Mouse (Mus musculus): ENCODE results near the gene Ptprj. TPM values are rescaled to one million over a fixed set of nuclear protein-coding genes. Genes with fewer than 3 reads are reported as not detected.
"Not testable (repeated sequence)": the region's sequence is repeated elsewhere in the genome, so short reads cannot be mapped to it uniquely, and the experiment has no call there.

The Ptprj gene
- polyA plus RNA-seq, 1 experiment from 2014 or later = 3.7 TPM

DNA sequence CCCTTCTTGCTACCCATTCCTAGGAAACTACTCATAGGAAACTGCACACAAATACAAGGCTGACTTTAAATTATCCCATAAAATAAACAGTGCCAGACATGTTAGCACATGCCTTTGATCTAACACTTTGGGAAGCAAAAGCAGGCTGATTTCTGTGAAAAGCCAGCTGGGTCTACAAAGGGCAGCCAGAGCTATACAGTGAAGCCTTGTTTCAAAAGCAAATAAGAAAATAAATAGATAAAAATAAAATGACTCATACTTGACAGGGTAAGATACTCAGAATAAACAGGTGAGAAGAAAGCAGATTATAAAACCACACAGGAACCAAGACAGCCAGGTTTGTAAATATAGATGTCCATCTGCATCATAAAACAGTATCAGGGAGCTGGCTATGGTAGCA is 118.2 kb downstream of the Ptprj start:
- no peak overlapping the region for H3K4me2 ChIP-seq (replicated peaks)
- H3K4me1 ChIP-seq = no peaks in the 10 kb centered on the region
- no peaks in the 10 kb centered on the region for H3K27me3 ChIP-seq
- H3K4me3 ChIP-seq = no peak overlapping the region
- H3K9me3 ChIP-seq = no peaks in the 10 kb centered on the region
- peaks cover 12% of the 10 kb centered on the region for H3K36me3 ChIP-seq
- ATAC-seq (replicated peaks) = no peak
- no peak overlapping the region for H3K27ac ChIP-seq (replicated peaks)
- H3K9ac ChIP-seq (replicated peaks) = no peak overlapping the region

DNA sequence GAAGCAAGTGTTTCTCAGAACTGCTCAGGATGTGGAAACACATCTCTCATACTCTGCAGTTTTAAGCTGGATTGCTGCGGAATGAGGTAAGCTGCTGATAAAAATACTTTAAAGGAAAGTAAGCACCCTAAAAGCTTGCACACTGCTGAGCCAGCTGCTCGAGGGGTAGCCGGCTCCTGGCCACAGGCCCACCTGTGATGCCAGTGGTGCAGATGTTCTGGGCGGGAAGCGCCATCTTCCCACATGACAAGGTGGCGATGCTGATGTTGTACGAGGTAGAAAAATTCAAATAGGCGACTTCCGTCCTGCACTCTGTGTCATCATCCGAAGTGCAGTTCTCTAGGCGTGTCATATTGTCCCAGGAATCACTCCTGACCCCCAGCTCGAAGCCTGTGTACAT is 122.5 kb downstream of the Ptprj start:
- no peak for ATAC-seq (replicated peaks)
- Histone ChIP-seq H3K27me3 (no peaks in the 10 kb centered on the region), H3K27ac (replicated peaks) (no peak overlapping the region), H3K36me3 (peaks cover 12% of the 10 kb centered on the region), H3K9ac (replicated peaks) (no peak overlapping the region), H3K4me1 (no peaks in the 10 kb centered on the region), H3K4me2 (replicated peaks) (no peak overlapping the region), H3K4me3 (no peak overlapping the region), H3K9me3 (no peaks in the 10 kb centered on the region)
- 94% methylated on average over 12 of the region's 12 CpGs for WGBS

DNA sequence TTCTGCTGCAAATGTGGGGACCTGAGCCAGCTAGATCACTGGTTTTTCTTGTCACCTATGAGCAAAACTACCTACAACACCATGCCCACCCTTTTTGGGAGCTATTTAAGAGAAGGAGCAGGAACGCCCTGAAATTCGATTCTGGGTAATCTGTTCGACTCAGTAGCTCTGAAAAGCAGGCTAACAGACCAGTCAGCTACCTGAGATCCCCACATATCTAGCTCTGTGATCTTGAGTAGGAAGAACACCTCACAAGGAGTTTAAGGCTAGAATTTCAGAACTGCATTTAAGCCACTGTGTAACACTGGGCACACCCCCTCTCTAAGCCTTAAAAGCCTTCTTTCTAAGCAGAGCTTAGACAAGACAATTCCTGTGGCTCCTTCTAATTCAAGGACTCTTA is 128.1 kb downstream of the Ptprj start:
- H3K9ac ChIP-seq (replicated peaks) = no peak overlapping the region
- no peak overlapping the region for H3K4me3 ChIP-seq
- ATAC-seq (replicated peaks) = no peak
- no peaks in the 10 kb centered on the region for H3K4me1 ChIP-seq
- no peak overlapping the region for H3K4me2 ChIP-seq (replicated peaks)
- H3K27me3 ChIP-seq = no peaks in the 10 kb centered on the region
- peaks cover 5% of the 10 kb centered on the region; the same call in 1 of the 2 replicates for H3K36me3 ChIP-seq
- H3K9me3 ChIP-seq = no peaks in the 10 kb centered on the region
- WGBS = 83% methylated on average over 3 of the region's 3 CpGs
- no peak overlapping the region for H3K27ac ChIP-seq (replicated peaks)

DNA sequence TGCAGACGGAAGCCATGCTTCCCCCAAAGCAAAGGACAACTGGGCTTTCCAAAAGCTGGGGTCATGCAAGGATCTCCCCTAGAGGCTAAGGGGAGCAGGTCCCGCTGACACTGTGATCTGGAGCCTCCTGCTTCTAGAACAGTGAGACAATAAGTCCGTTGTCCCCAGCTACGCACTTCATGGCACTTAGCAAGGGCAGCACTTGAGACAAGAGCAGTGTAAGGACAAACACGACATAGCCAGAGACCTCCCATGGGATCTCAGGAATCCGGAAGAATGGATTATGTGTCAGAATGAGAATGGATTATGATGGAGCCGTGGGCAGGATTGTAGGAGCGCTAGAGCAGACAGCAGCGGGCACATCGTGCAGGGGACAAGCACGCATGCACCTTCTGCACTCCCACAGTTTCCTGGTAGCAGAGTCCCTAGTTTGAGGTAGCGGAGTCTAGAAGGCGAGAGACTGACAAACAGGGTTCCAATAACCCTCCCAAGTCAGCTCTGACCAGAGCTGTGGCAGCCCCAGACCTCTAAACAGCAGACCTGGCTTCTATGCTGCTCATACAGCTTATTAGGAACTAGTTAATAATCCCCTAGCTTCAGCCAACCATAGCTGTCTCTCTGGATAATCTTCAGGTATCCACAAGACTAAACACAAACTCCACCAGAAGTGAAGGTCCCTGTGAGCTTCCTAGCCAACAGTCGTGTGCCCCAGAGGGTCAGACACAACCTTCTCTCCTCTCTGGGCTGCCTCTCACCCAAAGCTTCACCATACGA is 131.3 kb downstream of the Ptprj start:
- WGBS = 89% methylated on average over 15 of the region's 15 CpGs
- Histone ChIP-seq H3K4me1 (no peaks in the 10 kb centered on the region), H3K36me3 (peaks cover 5% of the 10 kb centered on the region; the same call in 1 of the 2 replicates), H3K27ac (replicated peaks) (no peak overlapping the region), H3K9ac (replicated peaks) (no peak overlapping the region), H3K9me3 (no peaks in the 10 kb centered on the region), H3K27me3 (no peaks in the 10 kb centered on the region), H3K4me3 (no peak overlapping the region), H3K4me2 (replicated peaks) (no peak overlapping the region)
- ATAC-seq (replicated peaks) = no peak

DNA sequence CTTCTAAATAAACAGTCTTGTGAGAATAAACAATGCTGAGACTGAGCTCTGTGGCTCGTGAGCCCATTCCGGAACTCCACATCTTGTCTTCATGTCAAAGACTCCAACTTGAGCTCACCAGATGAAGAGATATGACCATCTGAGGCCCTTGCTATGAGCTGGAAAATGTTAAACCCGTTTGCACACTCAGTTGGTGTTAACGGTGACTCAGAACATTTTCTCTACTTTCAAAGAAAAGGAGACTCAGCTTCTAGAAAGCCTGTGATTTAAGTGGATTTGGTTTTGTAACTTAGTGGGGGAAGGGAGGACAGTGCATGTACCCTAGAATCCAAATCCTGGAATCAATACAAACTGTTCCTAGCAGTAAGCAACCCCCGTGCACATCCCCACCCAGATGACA is 136.6 kb downstream of the Ptprj start:
- Histone ChIP-seq H3K9ac (replicated peaks) (no peak overlapping the region), H3K36me3 (no peaks in the 10 kb centered on the region), H3K27ac (replicated peaks) (no peak overlapping the region), H3K9me3 (no peaks in the 10 kb centered on the region), H3K27me3 (no peaks in the 10 kb centered on the region), H3K4me2 (replicated peaks) (no peak overlapping the region), H3K4me1 (no peaks in the 10 kb centered on the region), H3K4me3 (no peak overlapping the region)
- 84% methylated on average over 5 of the region's 5 CpGs for WGBS
- ATAC-seq (replicated peaks) = no peak

DNA sequence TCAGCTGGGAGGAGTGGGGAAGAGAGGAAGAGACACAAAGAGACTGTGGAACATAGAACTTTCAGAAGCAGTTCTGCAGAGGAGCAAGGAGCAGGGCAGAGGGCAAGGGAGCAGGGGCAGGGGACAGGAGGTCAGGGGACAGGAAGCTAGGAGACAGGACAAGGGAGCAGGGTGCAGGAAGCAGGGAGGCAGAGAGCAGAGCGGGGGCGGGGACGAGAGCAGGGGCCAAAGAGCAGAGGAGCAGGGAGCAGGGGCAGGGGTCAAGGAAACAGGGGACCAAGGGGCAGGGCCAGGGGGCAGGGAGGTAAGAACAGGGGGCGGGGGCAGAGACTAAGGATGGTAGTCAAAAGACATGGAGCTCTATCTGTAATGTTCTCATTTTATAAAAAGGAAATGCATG is 138.6 kb downstream of the Ptprj start:
- not testable (repeated sequence) for H3K27ac ChIP-seq (replicated peaks); ATAC-seq (replicated peaks); H3K4me3 ChIP-seq; H3K4me2 ChIP-seq (replicated peaks); H3K36me3 ChIP-seq; H3K9me3 ChIP-seq; H3K9ac ChIP-seq (replicated peaks); H3K4me1 ChIP-seq; H3K27me3 ChIP-seq
- WGBS = 79% methylated on average over 4 of the region's 4 CpGs

DNA sequence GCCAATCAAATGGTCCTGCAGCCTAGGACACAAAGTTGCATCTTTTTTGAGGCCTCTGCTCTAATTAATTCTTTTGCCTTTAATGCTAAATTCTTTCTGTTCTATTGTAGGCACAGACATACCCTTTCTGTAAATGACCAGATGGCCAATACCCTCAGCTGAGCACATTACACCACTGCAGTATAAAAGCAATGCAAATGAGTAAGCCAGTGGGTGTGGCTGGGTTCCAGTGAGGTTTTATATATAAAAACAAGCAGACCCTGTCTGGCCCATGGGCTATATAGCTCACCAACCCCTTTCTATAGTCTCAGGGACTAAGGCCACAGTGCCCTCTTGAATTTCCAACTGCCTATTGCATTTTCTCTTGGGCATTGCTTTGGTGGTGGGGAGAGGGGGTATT is 140.3 kb downstream of the Ptprj start:
- not testable (repeated sequence) for H3K9me3 ChIP-seq; H3K27me3 ChIP-seq; H3K36me3 ChIP-seq; H3K4me2 ChIP-seq (replicated peaks); H3K9ac ChIP-seq (replicated peaks); H3K4me3 ChIP-seq; H3K27ac ChIP-seq (replicated peaks); H3K4me1 ChIP-seq; ATAC-seq (replicated peaks)

DNA sequence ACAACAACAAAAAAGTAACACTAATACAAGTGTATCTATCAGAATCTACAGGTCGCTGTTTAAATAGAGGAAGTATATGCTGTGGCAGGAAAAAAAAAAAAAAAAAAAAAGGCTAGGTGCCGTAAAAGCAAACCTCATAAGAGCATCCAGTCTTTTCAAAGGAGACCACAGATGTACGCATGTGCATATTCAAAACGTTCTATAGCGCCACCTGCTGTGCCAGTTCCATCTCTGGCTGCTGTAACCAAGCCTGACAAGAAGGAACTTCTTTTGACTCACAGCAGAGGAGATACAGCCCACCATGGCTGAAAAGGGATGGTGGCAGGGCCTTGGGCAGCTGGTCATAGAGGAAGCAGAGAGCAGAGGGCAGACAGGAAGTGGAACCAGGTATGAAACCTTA is 143.0 kb downstream of the Ptprj start:
- not testable (repeated sequence) for H3K9ac ChIP-seq (replicated peaks); H3K4me1 ChIP-seq; H3K4me2 ChIP-seq (replicated peaks); H3K27me3 ChIP-seq; H3K9me3 ChIP-seq; ATAC-seq (replicated peaks); H3K36me3 ChIP-seq; H3K4me3 ChIP-seq; H3K27ac ChIP-seq (replicated peaks)
- WGBS = 100% methylated on average over 1 of the region's 5 CpGs

DNA sequence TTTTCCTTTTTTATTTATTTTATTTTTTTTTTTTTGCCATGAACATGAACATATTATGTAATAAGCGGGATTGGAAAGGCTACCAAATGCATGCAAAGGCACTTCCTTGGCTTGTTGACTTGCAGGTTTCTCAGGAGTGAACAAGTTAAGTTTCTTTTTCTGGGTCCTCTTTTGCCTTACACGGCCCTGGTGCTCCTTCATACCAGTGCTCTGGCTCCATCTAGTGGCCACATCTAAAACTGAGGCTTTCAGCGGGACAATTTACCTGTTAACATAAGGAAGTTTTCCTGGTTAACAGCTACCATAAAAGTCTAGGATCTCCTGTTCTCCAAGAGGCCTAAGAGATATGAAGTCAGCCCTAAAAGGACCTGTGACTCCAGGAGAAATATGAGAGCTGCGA is 150.7 kb downstream of the Ptprj start:
- ATAC-seq (replicated peaks) = peak; percentile 74; the same call in 1 of the 2 replicates
- not testable (repeated sequence) for H3K36me3 ChIP-seq

DNA sequence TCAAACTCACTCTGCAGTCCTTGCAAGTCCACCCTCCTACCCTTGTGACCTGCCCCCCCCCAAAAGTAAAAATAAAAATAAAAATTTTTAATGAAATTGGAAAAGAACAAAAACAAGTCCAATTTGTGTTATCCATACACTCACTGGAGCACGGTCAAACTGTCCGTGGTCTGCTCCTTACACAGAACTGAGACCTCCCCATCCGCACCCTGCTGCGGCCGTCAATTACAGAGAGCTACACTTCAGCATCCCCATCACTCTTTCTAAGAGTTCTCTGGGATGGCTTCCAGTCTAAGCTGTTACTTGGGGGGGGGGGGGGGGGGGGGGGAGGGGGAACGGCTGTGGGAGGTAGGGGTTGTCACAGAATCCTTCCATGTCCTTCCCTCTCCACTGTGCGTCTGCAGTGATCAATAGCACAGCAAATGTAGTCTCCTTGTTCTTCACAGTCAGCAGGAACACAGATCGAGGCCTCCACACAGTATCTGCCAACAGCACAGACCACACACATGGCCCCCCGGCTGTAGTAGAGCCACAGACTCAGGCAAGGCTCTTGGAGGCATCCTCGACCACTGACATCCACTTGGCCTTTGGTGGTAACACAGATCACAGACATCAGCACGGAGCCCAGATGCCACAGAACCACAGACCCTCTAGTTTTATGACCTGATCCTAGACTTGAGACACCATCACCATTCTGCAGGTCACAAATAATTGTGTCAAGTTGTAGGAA is 151.3 kb downstream of the Ptprj start:
- ATAC-seq (replicated peaks) = peak; percentile 57

More for the DNA sequence above, 150.7 kb downstream of the Ptprj start:
- not testable (repeated sequence) for H3K4me1 ChIP-seq; H3K9ac ChIP-seq (replicated peaks); H3K9me3 ChIP-seq; H3K27ac ChIP-seq (replicated peaks); H3K27me3 ChIP-seq; H3K4me2 ChIP-seq (replicated peaks); H3K4me3 ChIP-seq
- WGBS = no CpG with 5 or more reads among the region's 4 CpGs

DNA sequence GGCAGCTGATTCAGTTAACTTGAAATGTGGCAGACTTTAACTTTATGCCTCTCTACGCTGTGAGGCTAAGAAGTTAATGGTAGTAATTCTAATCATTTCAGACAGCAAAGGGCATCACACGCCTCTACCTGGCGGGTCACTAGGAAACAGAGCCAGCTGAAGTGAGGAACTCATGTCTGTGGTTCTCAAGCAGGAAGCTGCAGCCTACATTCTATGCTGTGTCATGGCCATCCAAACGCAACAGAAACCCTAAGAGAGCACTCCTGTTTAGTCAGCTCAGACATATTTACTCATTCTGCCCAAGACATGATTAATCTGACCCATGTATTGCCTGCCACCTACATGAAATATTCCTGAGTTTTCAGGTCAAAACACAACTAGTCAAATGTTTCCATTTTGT is 155.5 kb downstream of the Ptprj start:
- H3K4me2 ChIP-seq (replicated peaks); H3K4me1 ChIP-seq; H3K36me3 ChIP-seq; H3K27ac ChIP-seq (replicated peaks); H3K9me3 ChIP-seq; H3K27me3 ChIP-seq; ATAC-seq (replicated peaks); H3K4me3 ChIP-seq; H3K9ac ChIP-seq (replicated peaks): not testable (repeated sequence)
- no CpG with 5 or more reads among the region's 4 CpGs for WGBS

More for the DNA sequence above, 151.3 kb downstream of the Ptprj start:
- H3K27ac ChIP-seq (replicated peaks); H3K27me3 ChIP-seq; H3K4me2 ChIP-seq (replicated peaks); H3K4me1 ChIP-seq; H3K36me3 ChIP-seq; H3K4me3 ChIP-seq; H3K9me3 ChIP-seq; H3K9ac ChIP-seq (replicated peaks): not testable (repeated sequence)
- WGBS = 60% methylated on average over 1 of the region's 11 CpGs

DNA sequence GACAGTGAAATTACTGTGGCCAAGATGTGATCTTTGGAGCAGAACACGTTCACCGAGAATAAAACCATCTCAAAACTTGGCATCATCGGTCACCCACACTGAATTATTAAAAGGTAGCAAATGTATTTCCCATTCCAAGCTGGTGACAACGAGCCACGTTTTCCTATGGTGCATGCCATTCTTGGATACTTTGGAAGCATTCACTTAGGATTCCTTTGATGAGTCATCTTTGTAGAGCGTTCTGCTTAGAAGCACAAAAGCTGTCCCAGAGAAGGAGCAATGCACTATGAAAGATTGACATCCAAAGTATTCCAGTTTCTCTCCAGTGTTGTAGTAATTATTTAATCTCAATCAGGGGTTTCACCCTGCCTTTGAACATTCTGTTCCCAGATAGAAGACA is 158.2 kb downstream of the Ptprj start:
- H3K4me1 ChIP-seq; H3K9ac ChIP-seq (replicated peaks); H3K27me3 ChIP-seq; H3K36me3 ChIP-seq; H3K4me2 ChIP-seq (replicated peaks); ATAC-seq (replicated peaks); H3K27ac ChIP-seq (replicated peaks); H3K9me3 ChIP-seq; H3K4me3 ChIP-seq: not testable (repeated sequence)
- WGBS = 83% methylated on average over 6 of the region's 6 CpGs

Measured in forebrain, embryonic 15.5 days (tissue).